Mouse (Mus musculus) kidney, postnatal 4 days (tissue): ENCODE measurements around the gene Sec23ip.
"Not testable (repeated sequence)": the region's sequence is repeated elsewhere in the genome, so short reads cannot be mapped to it uniquely, and the experiment has no call there.

ENCODE experiments used
- DNase-seq, 2 experiments: peaks; one replicate each; pipeline ENCODE4 v3.0.0; 2021; ENCODE audit warnings: mixed read lengths in 2 of 2

Gene Sec23ip

GRCm38 (mm10) chr7:128744684-128745485, at the start of gene Sec23ip:
Gene Sec23ip (plus strand): TSS chr7:128744943.
- DNase-seq = peak; percentile 98 to 99

GRCm38 (mm10) chr7:128699959-128700358, 44.8 kb upstream of the Sec23ip start:
- not testable (repeated sequence) for DNase-seq

GRCm38 (mm10) chr7:128705735-128706134, 39.0 kb upstream of the Sec23ip start:
- DNase-seq = peak; percentile 75 to 76

- no peak for DNase-seq
Measured at GRCm38 (mm10) chr7:128717991-128718390, 26.8 kb upstream of the Sec23ip start.

- peak; percentile 73 to 83 for DNase-seq
Measured at GRCm38 (mm10) chr7:128724761-128725160, 20.0 kb upstream of the Sec23ip start.

GRCm38 (mm10) chr7:128725189-128725588, 19.6 kb upstream of the Sec23ip start:
- no peak for DNase-seq

- DNase-seq = no peak
Measured at GRCm38 (mm10) chr7:128726999-128727398, 17.7 kb upstream of the Sec23ip start.

- DNase-seq = no peak
Measured at GRCm38 (mm10) chr7:128727701-128728100, 17.0 kb upstream of the Sec23ip start.

- peak; percentile 37 to 52 for DNase-seq
Measured at GRCm38 (mm10) chr7:128728738-128729137, 16.0 kb upstream of the Sec23ip start.

- DNase-seq = no peak
Measured at GRCm38 (mm10) chr7:128731585-128731984, 13.2 kb upstream of the Sec23ip start.

- DNase-seq = no peak
Measured at GRCm38 (mm10) chr7:128738041-128738440, 6.7 kb upstream of the Sec23ip start.

GRCm38 (mm10) chr7:128739116-128739461, 5.7 kb upstream of the Sec23ip start:
- no peak for DNase-seq

GRCm38 (mm10) chr7:128739462-128740277, 5.1 kb upstream of the Sec23ip start:
- peak; percentile 57 to 65 for DNase-seq

GRCm38 (mm10) chr7:128740334-128740733, 4.4 kb upstream of the Sec23ip start, which contains the start of gene Mcmbp:
Gene Mcmbp (minus strand): TSS chr7:128740495.
- DNase-seq = peak; percentile 99

- no peak for DNase-seq
Measured at GRCm38 (mm10) chr7:128743898-128744297, 845 bp upstream of the Sec23ip start.

GRCm38 (mm10) chr7:128746151-128746550, 1.4 kb downstream of the Sec23ip start:
- DNase-seq = no peak

- DNase-seq = peak; percentile 65 to 74
Measured at GRCm38 (mm10) chr7:128748758-128749157, 4.0 kb downstream of the Sec23ip start.

- no peak for DNase-seq
Measured at GRCm38 (mm10) chr7:128750296-128750695, 5.6 kb downstream of the Sec23ip start.

GRCm38 (mm10) chr7:128752012-128752411, 7.3 kb downstream of the Sec23ip start:
- no peak for DNase-seq

- no peak for DNase-seq
Measured at GRCm38 (mm10) chr7:128755396-128755795, 10.7 kb downstream of the Sec23ip start.

GRCm38 (mm10) chr7:128758948-128759347, 14.2 kb downstream of the Sec23ip start:
- DNase-seq = no peak

GRCm38 (mm10) chr7:128766696-128767095, 22.0 kb downstream of the Sec23ip start:
- no peak for DNase-seq

- no peak for DNase-seq
Measured at GRCm38 (mm10) chr7:128777201-128777600, 32.5 kb downstream of the Sec23ip start.

GRCm38 (mm10) chr7:128779305-128779704, 34.6 kb downstream of the Sec23ip start:
- DNase-seq = peak; percentile 69 to 74
